Comparison of ENCODE assay signal across 10 mouse cellular contexts in the genomic region with DNA sequence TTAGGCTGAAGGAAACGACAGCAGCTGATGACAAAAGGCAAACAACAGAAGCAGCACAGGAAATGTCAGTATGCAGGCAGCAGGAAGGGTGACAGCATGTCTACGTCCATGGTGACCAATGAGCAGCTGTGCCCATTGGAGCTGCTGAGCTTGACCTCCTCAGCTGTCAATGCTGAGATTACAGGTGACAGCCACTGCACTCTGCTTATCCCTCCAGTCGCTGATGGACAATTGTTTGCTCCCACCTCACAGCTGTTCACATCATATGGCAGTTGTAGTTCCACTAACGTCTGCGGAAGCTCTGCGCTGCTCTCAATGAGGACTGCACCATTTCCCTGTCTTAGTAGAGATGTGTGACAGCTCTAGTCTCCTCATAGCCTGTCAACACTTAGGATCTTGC.
"Had no signal": no experiment of that assay in that cellular context is flagged by ENCODE, and none has a peak within 500 bp of the region (broad histone marks: within the 10 kb centered on the region; RNA-seq: fewer than 3 reads in every experiment).

No protein-coding gene starts in this region.

- H3K4me2 ChIP-seq: liver, embryonic 13.5 days; midbrain, embryonic 11.5 days had no signal

- H3K9me3 ChIP-seq: liver, embryonic 13.5 days had no signal

- H3K4me3 ChIP-seq: liver, embryonic 13.5 days had no signal

- DNase-seq: kidney, adult 8-10 months; kidney, postnatal 25 days; liver; liver, embryonic 13.5 days; liver, postnatal 0 days; lung, postnatal 36 days had no signal

- H3K9ac ChIP-seq: liver, embryonic 13.5 days; liver, postnatal 0 days had no signal

- H3K27me3 ChIP-seq: liver, embryonic 13.5 days had no signal

- H3K27ac ChIP-seq: liver, embryonic 13.5 days; stomach, postnatal 0 days had no signal

- H3K4me1 ChIP-seq: liver, embryonic 13.5 days had no signal

- ATAC-seq: intestine, embryonic 16.5 days; liver, postnatal 0 days; midbrain, embryonic 16.5 days had no signal
